Mouse (Mus musculus) lung, postnatal 0 days (tissue): Measurements from ENCODE around the gene Ptprt.

Source experiments
- CTCF ChIP-seq: IDR thresholded peaks from 2 replicates; pipeline ENCODE4 v1.5.1; 2016; ENCODE audit warnings: antibody characterized with exemption, mild to moderate bottlenecking
- EP300 ChIP-seq: IDR thresholded peaks from 2 replicates; pipeline ENCODE4 v1.6.1; 2016; ENCODE audit warnings: antibody characterized with exemption, mild to moderate bottlenecking, control low read depth

DNA sequence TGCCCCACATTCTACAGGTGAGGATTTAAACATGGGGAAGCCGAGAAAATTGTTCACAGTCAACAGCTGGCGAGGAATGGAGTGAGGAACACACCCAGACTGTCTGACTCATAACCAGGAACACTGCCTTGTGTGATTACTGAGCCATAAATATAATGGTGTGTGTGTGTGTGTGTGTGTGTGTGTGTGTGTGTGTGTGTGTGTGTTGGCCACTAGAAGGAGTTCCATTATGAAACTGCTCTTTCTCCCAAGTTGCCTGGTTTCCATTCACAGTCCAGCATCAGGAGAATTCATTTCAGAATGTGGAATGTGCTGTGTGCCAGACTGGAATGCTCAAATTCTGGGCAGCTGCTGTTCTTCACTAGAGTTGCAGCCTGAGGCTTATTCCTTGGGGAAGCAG is 1099.4 kb downstream of the Ptprt start:
- TF ChIP-seq CTCF: no peak
- no peak for TF ChIP-seq EP300
